Mouse (Mus musculus) ES-Bruce4 (cell line): ENCODE data around the gene Tcte1.
A peak's percentile ranks its signal among the peaks of the same experiment; 100 is the strongest.

Experiments
- CTCF ChIP-seq: IDR thresholded peaks from one replicate; pipeline ENCODE4 v1.8.1; 2011; ENCODE audit warnings: low read depth, low read length
- EP300 ChIP-seq: IDR thresholded peaks from 2 replicates; pipeline ENCODE4 v1.6.1; 2011; ENCODE audit warnings: low read depth, low read length; ENCODE audit not compliant: insufficient read depth
- POLR2A ChIP-seq: IDR thresholded peaks from one replicate; pipeline ENCODE4 v1.8.1; 2011; ENCODE audit warnings: low read length; ENCODE audit not compliant: insufficient read depth

GRCm38 (mm10) chr17:45563655-45564530 lies 40.7 kb downstream of the Tcte1 start, which contains the start of gene Slc35b2:
- TF ChIP-seq CTCF: peak; percentile 85
- peak; percentile 60; the same call in 1 of the 2 replicates for TF ChIP-seq EP300
- peak; percentile 32 for TF ChIP-seq POLR2A
